Mouse (Mus musculus) myocyte (in vitro differentiated cells): ENCODE data around the gene Plaur. TPM values are rescaled to one million over a fixed set of nuclear protein-coding genes. Genes with fewer than 3 reads are reported as not detected.

Experiments
- H3K27me3 ChIP-seq: one replicate; pipeline ENCODE4 v1.6.1; 2011; ENCODE audit not compliant: control insufficient read depth, insufficient read depth, insufficient read length
- H3K36me3 ChIP-seq: one replicate; pipeline ENCODE4 v1.6.1; 2011; ENCODE audit not compliant: control insufficient read depth, insufficient read depth
- H3K4me2 ChIP-seq: one replicate; pipeline ENCODE4 v1.6.1; 2011; ENCODE audit warnings: low read depth, control low read depth
- H3K4me3 ChIP-seq: one replicate; pipeline ENCODE4 v1.5.1; 2011; ENCODE audit warnings: mild to moderate bottlenecking, control low read depth, moderate library complexity
- H3K79me2 ChIP-seq: one replicate; pipeline ENCODE4 v1.6.1; 2011; ENCODE audit not compliant: control insufficient read depth, insufficient read depth
- H3ac ChIP-seq: one replicate; pipeline ENCODE4 v1.6.1; 2011; ENCODE audit not compliant: control insufficient read depth, insufficient read length
- CEBPB ChIP-seq: IDR thresholded peaks from 2 replicates; pipeline ENCODE4 v1.6.1; 2011; ENCODE audit warnings: mild to moderate bottlenecking, moderate library complexity; ENCODE audit not compliant: poor library complexity, insufficient read depth, severe bottlenecking
- E2F4 ChIP-seq: IDR thresholded peaks from one replicate; pipeline ENCODE4 v1.6.1; 2011; ENCODE audit warnings: mild to moderate bottlenecking, control low read depth, moderate library complexity; ENCODE audit not compliant: insufficient read depth
- MAX ChIP-seq: IDR thresholded peaks from one replicate; pipeline ENCODE4 v1.6.1; 2011; ENCODE audit warnings: low read depth, mild to moderate bottlenecking, control low read depth
- MYOD1 ChIP-seq, 3 experiments: IDR thresholded peaks; one replicate each; pipeline ENCODE4 v1.6.1; 2011; ENCODE audit warnings: control low read depth in 2 of 3, low read depth in 2 of 3, mild to moderate bottlenecking in 2 of 3, moderate library complexity in 1 of 3; ENCODE audit not compliant: insufficient read length in 2 of 3, control insufficient read depth in 1 of 3
- MYOG ChIP-seq, 3 experiments: IDR thresholded peaks; one replicate each; pipeline ENCODE4 v1.6.1; 2011; ENCODE audit warnings: control low read depth in 2 of 3, low read depth in 2 of 3, mild to moderate bottlenecking in 2 of 3; ENCODE audit not compliant: insufficient read length in 2 of 3, control insufficient read depth in 1 of 3, insufficient read depth in 1 of 3
- POLR2A ChIP-seq: IDR thresholded peaks from one replicate; pipeline ENCODE4 v1.6.1; 2011; ENCODE audit warnings: low read depth, mild to moderate bottlenecking, control low read depth, moderate library complexity; ENCODE audit not compliant: insufficient read length
- POLR2AphosphoS2 ChIP-seq: IDR thresholded peaks from one replicate; pipeline ENCODE4 v1.6.1; 2011; ENCODE audit warnings: low read depth, control low read depth; ENCODE audit not compliant: insufficient read length
- REST ChIP-seq: IDR thresholded peaks from one replicate; pipeline ENCODE4 v1.6.1; 2011; ENCODE audit warnings: mild to moderate bottlenecking, control low read depth, moderate library complexity; ENCODE audit not compliant: insufficient read depth, insufficient read length
- SRF ChIP-seq: IDR thresholded peaks from one replicate; pipeline ENCODE4 v1.6.1; 2011; ENCODE audit warnings: low read depth; ENCODE audit not compliant: control insufficient read depth, insufficient read length
- TCF12 ChIP-seq: IDR thresholded peaks from one replicate; pipeline ENCODE4 v1.6.1; 2011; ENCODE audit warnings: mild to moderate bottlenecking, control low read depth; ENCODE audit not compliant: poor library complexity, insufficient read depth, severe bottlenecking
- TCF3 ChIP-seq: IDR thresholded peaks from one replicate; pipeline ENCODE4 v1.6.1; 2011; ENCODE audit warnings: low read depth, control low read depth; ENCODE audit not compliant: insufficient read length
- USF1 ChIP-seq: IDR thresholded peaks from one replicate; pipeline ENCODE4 v1.6.1; 2011; ENCODE audit warnings: low read depth, mild to moderate bottlenecking, control low read depth, moderate library complexity
- polyA plus RNA-seq: library from polyadenylated mRNA; unstranded; fragments of >200 nt; fragmentation: generic; extraction: Trizol; gene quantifications from one replicate; pipeline ENCODE4 v1.2.1, GENCODE M21; 2012; ENCODE audit warnings: missing spikeins

Gene Plaur
- polyA plus RNA-seq, 1 experiment, result 32.5 TPM

GRCm38 (mm10) chr7:24472442-24472841, 10.2 kb downstream of the Plaur start:
- Histone ChIP-seq H3K4me3 (no peak overlapping the region), H3K36me3 (peaks cover 24% of the 10 kb centered on the region), H3K27me3 (no peaks in the 10 kb centered on the region), H3K4me2 (no peak overlapping the region), H3ac (no peak overlapping the region), H3K79me2 (no peaks in the 10 kb centered on the region)
- TF ChIP-seq MYOG (IDR thresholded peaks at IDR 0.05; ENCODE audit: control insufficient read depth in 1 of 3, insufficient read depth in 1 of 3, insufficient read length in 2 of 3, low read depth in 2 of 3) (no peak), TCF3 (no peak), POLR2AphosphoS2 (peak; percentile 9), POLR2A (no peak)

DNA sequence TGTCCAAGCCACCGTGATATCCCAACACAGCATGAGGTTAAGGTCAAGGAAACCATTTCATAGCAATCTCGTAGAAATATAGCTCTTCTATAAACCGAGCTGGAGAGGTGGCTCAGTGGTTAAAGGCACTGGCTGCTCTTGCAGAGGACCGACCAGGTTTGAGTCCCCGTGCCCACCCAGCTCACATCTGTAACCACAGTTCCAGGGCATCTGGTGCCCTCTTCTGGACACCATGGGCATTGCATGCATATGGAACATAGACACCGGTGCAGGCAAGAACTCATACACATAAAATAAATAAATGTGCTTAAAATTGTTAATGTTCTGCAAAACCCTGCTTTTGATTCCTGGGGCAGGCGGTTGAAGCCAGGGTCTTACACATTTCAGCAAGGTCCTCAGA, 10.7 kb downstream of the Plaur start:
- no peak overlapping the region for H3K4me3 ChIP-seq
- no peaks in the 10 kb centered on the region for H3K79me2 ChIP-seq
- no peak overlapping the region for H3ac ChIP-seq
- peaks cover 24% of the 10 kb centered on the region for H3K36me3 ChIP-seq
- TF ChIP-seq TCF3 (no peak), POLR2AphosphoS2 (no peak), SRF (no peak), MYOD1 (IDR thresholded peaks at IDR 0.05; ENCODE audit: control insufficient read depth in 1 of 3, insufficient read length in 2 of 3, low read depth in 2 of 3) (no peak), E2F4 (no peak), TCF12 (no peak), CEBPB (no peak), MYOG (IDR thresholded peaks at IDR 0.05; ENCODE audit: control insufficient read depth in 1 of 3, insufficient read depth in 1 of 3, insufficient read length in 2 of 3, low read depth in 2 of 3) (no peak), POLR2A (no peak)
- no peaks in the 10 kb centered on the region for H3K27me3 ChIP-seq
- no peak overlapping the region for H3K4me2 ChIP-seq

DNA sequence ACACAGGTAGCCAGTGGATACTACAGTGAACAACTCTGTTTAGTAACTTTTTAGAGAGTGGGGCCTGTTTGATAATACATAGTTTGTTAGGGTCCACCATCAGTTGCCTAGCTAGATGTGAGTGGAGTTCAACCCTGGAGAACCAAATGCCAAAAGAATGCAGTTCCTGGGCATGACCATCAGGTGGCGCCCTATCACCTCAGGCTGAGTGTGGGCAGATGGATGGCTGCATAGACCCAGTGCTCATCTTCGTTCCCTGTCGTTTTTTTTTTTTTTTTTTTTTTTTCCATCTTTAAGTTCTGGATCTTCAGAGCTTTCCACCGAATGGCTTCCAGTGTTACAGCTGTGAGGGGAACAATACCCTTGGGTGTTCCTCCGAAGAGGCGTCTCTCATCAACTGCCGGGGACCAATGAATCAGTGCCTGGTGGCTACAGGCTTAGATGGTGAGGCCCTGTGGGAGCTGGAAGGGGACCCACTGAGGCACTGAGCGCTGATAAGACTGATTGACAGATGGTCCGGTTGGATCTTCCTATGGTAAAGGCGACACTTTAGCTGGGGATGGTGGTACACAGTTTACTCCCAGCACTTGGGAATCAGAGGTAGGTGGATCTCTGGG, 11.7 kb downstream of the Plaur start:
- H3K27me3 ChIP-seq, result no peaks in the 10 kb centered on the region
- peaks cover 14% of the 10 kb centered on the region for H3K36me3 ChIP-seq
- no peak overlapping the region for H3K4me2 ChIP-seq
- H3ac ChIP-seq, result no peak overlapping the region
- TF ChIP-seq POLR2AphosphoS2, result peak; percentile 48
- no peak for TF ChIP-seq POLR2A
- no peak overlapping the region for H3K4me3 ChIP-seq
- H3K79me2 ChIP-seq, result no peaks in the 10 kb centered on the region

GRCm38 (mm10) chr7:24474811-24475506, 12.7 kb downstream of the Plaur start:
- Histone ChIP-seq H3K27me3 (no peaks in the 10 kb centered on the region), H3K4me2 (no peak overlapping the region), H3K79me2 (no peaks in the 10 kb centered on the region), H3K4me3 (no peak overlapping the region), H3ac (no peak overlapping the region), H3K36me3 (peaks cover 10% of the 10 kb centered on the region)
- TF ChIP-seq REST, result no peak
- TF ChIP-seq CEBPB, result no peak
- no peak for TF ChIP-seq TCF12
- no peak for TF ChIP-seq MAX
- TF ChIP-seq USF1, result no peak
- TF ChIP-seq TCF3, result no peak
- TF ChIP-seq POLR2AphosphoS2, result no peak
- TF ChIP-seq MYOD1 (IDR thresholded peaks at IDR 0.05; ENCODE audit: control insufficient read depth in 1 of 3, insufficient read length in 2 of 3, low read depth in 2 of 3), result no peak
- no peak for TF ChIP-seq POLR2A
- TF ChIP-seq MYOG (IDR thresholded peaks at IDR 0.05; ENCODE audit: control insufficient read depth in 1 of 3, insufficient read depth in 1 of 3, insufficient read length in 2 of 3, low read depth in 2 of 3), result no peak
- TF ChIP-seq SRF, result no peak
- no peak for TF ChIP-seq E2F4

DNA sequence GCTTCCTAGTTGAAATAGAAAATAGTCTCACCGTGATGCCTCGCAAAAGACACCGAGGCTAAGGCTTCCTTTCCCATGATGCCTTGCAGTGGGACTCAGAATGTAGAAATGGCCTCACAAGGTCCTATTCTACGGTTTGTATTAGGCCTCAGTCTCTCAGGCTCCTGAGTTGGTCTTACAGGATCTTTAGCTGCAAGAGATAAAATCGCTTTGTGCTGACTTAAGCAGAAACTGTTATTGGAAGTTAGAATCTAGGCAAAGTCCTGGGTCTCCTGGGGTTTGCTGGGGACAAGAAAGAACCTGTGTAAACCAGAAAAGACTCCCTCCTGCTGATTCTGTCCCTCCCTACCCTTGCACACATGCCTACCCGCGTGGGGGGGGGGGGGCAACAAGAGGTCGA, 14.1 kb downstream of the Plaur start:
- no peaks in the 10 kb centered on the region for H3K27me3 ChIP-seq
- TF ChIP-seq SRF, result no peak
- no peak for TF ChIP-seq MYOG (IDR thresholded peaks at IDR 0.05; ENCODE audit: control insufficient read depth in 1 of 3, insufficient read depth in 1 of 3, insufficient read length in 2 of 3, low read depth in 2 of 3)
- no peak for TF ChIP-seq POLR2A
- TF ChIP-seq MYOD1 (IDR thresholded peaks at IDR 0.05; ENCODE audit: control insufficient read depth in 1 of 3, insufficient read length in 2 of 3, low read depth in 2 of 3), result no peak
- no peak for TF ChIP-seq CEBPB
- no peak for TF ChIP-seq REST
- H3K4me2 ChIP-seq, result no peak overlapping the region
- H3K4me3 ChIP-seq, result no peak overlapping the region
- peaks cover 10% of the 10 kb centered on the region for H3K36me3 ChIP-seq
- H3ac ChIP-seq, result no peak overlapping the region
- H3K79me2 ChIP-seq, result no peaks in the 10 kb centered on the region
